Mouse (Mus musculus): ENCODE results near the gene Gm12216. TPM values are rescaled to one million over a fixed set of nuclear protein-coding genes. Genes with fewer than 3 reads are reported as not detected.

Gene Gm12216
- polyA plus RNA-seq, 1 experiment from 2014 or later, result 2.0 TPM

DNA sequence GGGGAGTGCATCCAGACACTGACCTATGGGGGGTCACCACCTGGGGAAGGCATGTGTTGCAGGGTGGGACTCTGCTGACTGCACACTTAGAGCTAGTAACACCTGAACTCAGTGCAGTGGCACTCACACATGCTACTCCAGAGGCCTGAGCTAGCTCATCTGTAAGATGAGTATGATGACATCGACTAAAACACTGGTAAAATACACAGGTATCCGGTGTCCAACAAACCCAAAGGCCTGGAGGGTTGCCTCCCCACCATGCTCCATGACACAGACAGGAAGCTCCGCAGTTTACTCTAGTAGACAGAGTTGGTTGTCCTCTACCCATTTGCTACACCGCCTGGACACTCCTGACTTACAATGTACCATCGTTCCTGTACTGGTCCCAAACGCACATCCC, 39.5 kb downstream of the Gm12216 start:
- no peak overlapping the region for H3K27ac ChIP-seq (ENCODE audit: low read length)
- no peak overlapping the region for H3K4me3 ChIP-seq (replicated peaks; ENCODE audit: low read length)
- 0 out of 2 replicates have a peak, but pooled peaks cover 3% of the 10 kb centered on the region for H3K4me1 ChIP-seq (ENCODE audit: control insufficient read depth, insufficient read depth, low read length)
- H3K9ac ChIP-seq (ENCODE audit: low read length), result no peak overlapping the region
- 90% methylated on average over 6 of the region's 6 CpGs for WGBS
- no peaks in the 10 kb centered on the region for H3K9me3 ChIP-seq (replicated peaks; ENCODE audit: control insufficient read depth, low read length)
- no peaks in the 10 kb centered on the region for H3K36me3 ChIP-seq (ENCODE audit: control insufficient read depth, insufficient read depth, low read length)
- no peak for ATAC-seq (ENCODE audit: insufficient read depth, low FRiP score)
- H3K27me3 ChIP-seq (ENCODE audit: control insufficient read depth, insufficient read depth, low read length), result no peaks in the 10 kb centered on the region
- no peak overlapping the region for H3K4me2 ChIP-seq (ENCODE audit: low read depth, low read length)

DNA sequence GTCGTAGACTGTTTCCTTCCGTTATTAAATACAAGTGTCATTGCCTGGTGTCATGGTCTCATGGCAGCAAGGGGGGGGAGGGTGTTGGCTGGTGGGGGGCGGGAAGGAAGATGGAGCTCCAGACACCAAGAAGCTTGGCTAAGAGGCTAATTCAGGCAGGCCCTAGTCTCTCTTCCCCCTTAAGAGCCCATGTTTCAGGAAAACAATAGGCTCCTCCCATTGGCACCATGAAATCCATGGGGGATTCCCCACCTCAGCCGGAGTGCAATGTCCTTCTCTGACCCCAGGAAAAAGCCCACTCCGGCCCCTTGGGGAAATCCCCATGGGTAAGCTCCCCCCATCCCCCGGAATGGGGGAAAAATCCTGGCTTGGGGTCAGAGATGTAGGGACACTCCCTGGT, 40.3 kb downstream of the Gm12216 start:
- no peaks in the 10 kb centered on the region for H3K9me3 ChIP-seq (replicated peaks; ENCODE audit: control insufficient read depth, low read length)
- no peak for ATAC-seq (ENCODE audit: insufficient read depth, low FRiP score)
- H3K4me1 ChIP-seq (ENCODE audit: control insufficient read depth, insufficient read depth, low read length), result 0 out of 2 replicates have a peak, but pooled peaks cover 3% of the 10 kb centered on the region
- H3K36me3 ChIP-seq (ENCODE audit: control insufficient read depth, insufficient read depth, low read length), result no peaks in the 10 kb centered on the region
- no peak overlapping the region for H3K27ac ChIP-seq (ENCODE audit: low read length)
- no peak overlapping the region for H3K9ac ChIP-seq (ENCODE audit: low read length)
- 56% methylated on average over 6 of the region's 6 CpGs for WGBS
- no peak overlapping the region for H3K4me2 ChIP-seq (ENCODE audit: low read depth, low read length)
- no peaks in the 10 kb centered on the region for H3K27me3 ChIP-seq (ENCODE audit: control insufficient read depth, insufficient read depth, low read length)
- H3K4me3 ChIP-seq (replicated peaks; ENCODE audit: low read length), result no peak overlapping the region

DNA sequence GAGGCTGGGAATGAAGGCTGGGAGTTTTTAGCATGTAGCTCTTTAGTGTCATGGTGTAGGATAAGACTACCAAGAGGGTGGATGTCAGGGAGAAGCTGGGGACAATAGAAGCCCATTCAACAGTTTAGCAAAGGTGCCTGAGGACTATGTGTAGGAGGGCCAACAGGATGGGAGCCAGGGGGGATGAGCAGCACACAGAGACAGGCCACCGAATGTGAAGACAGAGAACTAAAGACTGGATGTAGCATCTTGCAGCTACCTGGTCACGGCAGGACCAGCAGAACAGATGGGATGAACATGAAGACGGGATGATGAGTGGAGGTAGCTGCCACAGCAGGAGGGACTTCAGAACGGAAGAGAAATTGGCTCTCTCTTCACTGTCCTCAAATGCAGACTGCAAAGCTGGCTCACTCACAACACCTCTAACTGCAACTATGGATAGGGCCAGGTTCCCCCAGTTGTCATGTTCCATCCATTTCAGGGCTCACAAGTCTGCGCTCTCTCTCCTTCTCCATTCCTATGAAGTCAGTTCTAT, 42.1 kb downstream of the Gm12216 start:
- Histone ChIP-seq H3K4me2 (ENCODE audit: low read depth, low read length) (no peak overlapping the region), H3K4me3 (replicated peaks; ENCODE audit: low read length) (no peak overlapping the region), H3K27ac (ENCODE audit: low read length) (no peak overlapping the region), H3K36me3 (ENCODE audit: control insufficient read depth, insufficient read depth, low read length) (no peaks in the 10 kb centered on the region), H3K4me1 (ENCODE audit: control insufficient read depth, insufficient read depth, low read length) (no peaks in the 10 kb centered on the region), H3K9ac (ENCODE audit: low read length) (no peak overlapping the region), H3K27me3 (ENCODE audit: control insufficient read depth, insufficient read depth, low read length) (no peaks in the 10 kb centered on the region), H3K9me3 (replicated peaks; ENCODE audit: control insufficient read depth, low read length) (no peaks in the 10 kb centered on the region)
- ATAC-seq (ENCODE audit: insufficient read depth, low FRiP score), result no peak
- WGBS, result 90% methylated on average over 5 of the region's 5 CpGs

DNA sequence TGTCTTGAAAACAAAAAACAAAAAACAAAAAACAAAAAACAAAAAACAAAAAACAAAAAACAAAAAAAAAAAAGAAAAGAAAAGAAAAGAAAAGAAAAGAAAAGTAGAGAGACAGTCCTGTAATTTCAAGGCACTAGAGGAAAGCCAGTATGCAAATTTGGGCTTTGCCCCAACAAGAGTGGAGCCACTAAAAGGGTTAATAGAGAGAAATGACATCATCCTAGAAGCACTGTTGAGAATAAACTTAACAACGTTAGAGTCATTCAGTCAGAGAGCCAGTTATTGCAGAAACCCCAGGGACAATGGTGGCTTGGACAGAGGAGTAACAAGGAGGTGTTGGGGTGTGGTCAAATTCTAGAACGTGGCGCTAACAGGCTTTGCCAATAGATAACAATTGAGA, 44.2 kb downstream of the Gm12216 start:
- H3K27ac ChIP-seq (ENCODE audit: low read length), result no peak overlapping the region
- ATAC-seq (ENCODE audit: insufficient read depth, low FRiP score), result no peak
- WGBS, result 51% methylated on average over 3 of the region's 3 CpGs
- H3K9me3 ChIP-seq (replicated peaks; ENCODE audit: control insufficient read depth, low read length), result no peaks in the 10 kb centered on the region
- no peak overlapping the region for H3K9ac ChIP-seq (ENCODE audit: low read length)
- H3K27me3 ChIP-seq (ENCODE audit: control insufficient read depth, insufficient read depth, low read length), result no peaks in the 10 kb centered on the region
- no peak overlapping the region for H3K4me2 ChIP-seq (ENCODE audit: low read depth, low read length)
- no peaks in the 10 kb centered on the region for H3K36me3 ChIP-seq (ENCODE audit: control insufficient read depth, insufficient read depth, low read length)
- H3K4me3 ChIP-seq (replicated peaks; ENCODE audit: low read length), result no peak overlapping the region
- H3K4me1 ChIP-seq (ENCODE audit: control insufficient read depth, insufficient read depth, low read length), result no peaks in the 10 kb centered on the region

DNA sequence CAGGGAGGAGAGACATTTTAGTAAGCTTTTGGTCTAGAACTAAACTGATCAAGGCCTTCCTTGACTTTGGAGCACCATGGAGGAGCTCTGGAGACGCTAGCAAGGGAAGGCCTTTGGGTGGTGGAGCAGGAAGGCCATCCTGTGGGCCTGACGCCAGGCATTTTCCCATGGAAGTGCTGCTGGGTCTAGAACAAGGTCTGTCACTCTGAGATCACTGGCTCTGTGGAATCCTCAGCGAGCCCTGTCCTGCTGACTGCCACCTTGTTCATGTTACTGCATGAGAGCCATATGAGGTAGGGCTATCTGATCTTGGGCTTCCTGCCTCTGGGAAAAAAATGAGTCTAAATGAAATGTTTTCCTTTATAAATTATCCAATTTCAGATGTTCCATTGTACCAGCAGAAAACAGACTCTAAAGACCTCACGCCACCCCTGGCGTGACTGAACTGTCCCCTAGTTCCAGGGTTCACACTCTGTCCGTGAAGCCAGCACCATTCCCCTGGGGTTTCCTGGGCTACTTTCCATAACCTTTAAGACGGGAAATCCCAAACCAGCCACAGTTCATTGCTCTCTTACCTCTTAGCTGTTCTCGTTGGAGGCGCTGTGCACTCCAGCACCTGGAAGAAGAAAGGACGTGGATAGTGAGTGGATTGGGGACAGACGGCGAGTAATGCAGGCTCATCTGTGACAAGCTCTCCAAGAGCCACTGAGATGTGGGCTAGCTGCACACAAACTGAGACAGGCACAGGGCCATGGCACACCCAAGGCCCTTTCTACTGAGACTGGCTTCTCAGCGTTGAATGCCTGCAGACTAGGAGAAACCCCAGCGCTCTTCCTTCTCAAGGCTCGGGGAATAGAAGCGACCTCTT, 45.8 kb downstream of the Gm12216 start:
- H3K27ac ChIP-seq (ENCODE audit: low read length), result no peak overlapping the region
- 81% methylated on average over 16 of the region's 16 CpGs for WGBS
- no peak overlapping the region for H3K4me2 ChIP-seq (ENCODE audit: low read depth, low read length)
- H3K4me1 ChIP-seq (ENCODE audit: control insufficient read depth, insufficient read depth, low read length), result no peaks in the 10 kb centered on the region
- H3K4me3 ChIP-seq (replicated peaks; ENCODE audit: low read length), result no peak overlapping the region
- no peak overlapping the region for H3K9ac ChIP-seq (ENCODE audit: low read length)
- H3K9me3 ChIP-seq (replicated peaks; ENCODE audit: control insufficient read depth, low read length), result no peaks in the 10 kb centered on the region
- H3K27me3 ChIP-seq (ENCODE audit: control insufficient read depth, insufficient read depth, low read length), result no peaks in the 10 kb centered on the region
- no peaks in the 10 kb centered on the region for H3K36me3 ChIP-seq (ENCODE audit: control insufficient read depth, insufficient read depth, low read length)
- ATAC-seq (ENCODE audit: insufficient read depth, low FRiP score), result no peak

DNA sequence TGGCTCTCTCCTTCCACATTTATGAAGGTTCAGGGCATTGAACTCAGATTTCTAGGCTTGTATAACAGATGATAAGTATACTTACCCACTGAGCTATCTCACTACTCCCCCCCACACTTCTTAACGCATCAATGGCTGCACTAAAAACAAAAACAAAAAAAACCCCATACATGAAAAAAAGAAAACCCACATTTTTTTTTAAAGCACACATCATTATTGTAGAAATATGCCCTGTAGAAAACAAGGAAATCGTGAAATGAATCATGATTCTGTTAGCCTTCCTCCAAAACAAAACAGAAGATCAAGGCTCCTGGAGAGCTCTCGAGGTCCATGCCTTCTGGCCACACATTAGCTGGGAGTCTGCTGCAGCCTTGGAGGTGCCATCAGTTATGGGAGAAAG, 47.7 kb downstream of the Gm12216 start:
- H3K9ac ChIP-seq (ENCODE audit: low read length), result no peak overlapping the region
- H3K27me3 ChIP-seq (ENCODE audit: control insufficient read depth, insufficient read depth, low read length), result no peaks in the 10 kb centered on the region
- no peaks in the 10 kb centered on the region for H3K9me3 ChIP-seq (replicated peaks; ENCODE audit: control insufficient read depth, low read length)
- no peak for ATAC-seq (ENCODE audit: insufficient read depth, low FRiP score)
- no peak overlapping the region for H3K27ac ChIP-seq (ENCODE audit: low read length)
- no peaks in the 10 kb centered on the region for H3K36me3 ChIP-seq (ENCODE audit: control insufficient read depth, insufficient read depth, low read length)
- no peak overlapping the region for H3K4me2 ChIP-seq (ENCODE audit: low read depth, low read length)
- WGBS, result 78% methylated on average over 3 of the region's 3 CpGs
- no peak overlapping the region for H3K4me3 ChIP-seq (replicated peaks; ENCODE audit: low read length)
- H3K4me1 ChIP-seq (ENCODE audit: control insufficient read depth, insufficient read depth, low read length), result no peaks in the 10 kb centered on the region

DNA sequence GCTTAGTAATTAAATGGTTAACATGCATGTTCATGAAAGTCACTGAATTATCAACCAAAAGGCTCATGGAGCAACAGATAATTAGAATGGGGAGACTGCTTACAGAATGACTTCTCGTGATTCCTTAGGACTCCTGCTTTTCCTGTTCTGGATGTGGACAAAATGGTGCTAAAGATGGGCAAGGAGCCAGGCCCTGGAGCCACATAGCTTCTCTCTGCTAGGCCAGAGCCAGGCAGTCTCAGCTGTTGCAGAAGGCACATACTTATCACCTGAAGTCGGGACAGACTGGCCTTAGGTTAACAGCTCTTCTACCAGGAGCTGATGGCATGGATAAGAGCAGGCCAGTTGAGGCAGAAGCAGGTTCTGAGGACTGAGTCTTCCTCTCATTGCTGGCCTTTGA, 48.3 kb downstream of the Gm12216 start:
- H3K4me1 ChIP-seq (ENCODE audit: control insufficient read depth, insufficient read depth, low read length), result 0 out of 2 replicates have a peak, but pooled peaks cover 2% of the 10 kb centered on the region
- H3K9me3 ChIP-seq (replicated peaks; ENCODE audit: control insufficient read depth, low read length), result no peaks in the 10 kb centered on the region
- H3K9ac ChIP-seq (ENCODE audit: low read length), result no peak overlapping the region
- H3K4me2 ChIP-seq (ENCODE audit: low read depth, low read length), result no peak overlapping the region
- no peaks in the 10 kb centered on the region for H3K36me3 ChIP-seq (ENCODE audit: control insufficient read depth, insufficient read depth, low read length)
- H3K27me3 ChIP-seq (ENCODE audit: control insufficient read depth, insufficient read depth, low read length), result no peaks in the 10 kb centered on the region
- H3K27ac ChIP-seq (ENCODE audit: low read length), result no peak overlapping the region
- no peak overlapping the region for H3K4me3 ChIP-seq (replicated peaks; ENCODE audit: low read length)
- ATAC-seq (ENCODE audit: insufficient read depth, low FRiP score), result no peak
- 53% methylated on average over 2 of the region's 2 CpGs for WGBS

DNA sequence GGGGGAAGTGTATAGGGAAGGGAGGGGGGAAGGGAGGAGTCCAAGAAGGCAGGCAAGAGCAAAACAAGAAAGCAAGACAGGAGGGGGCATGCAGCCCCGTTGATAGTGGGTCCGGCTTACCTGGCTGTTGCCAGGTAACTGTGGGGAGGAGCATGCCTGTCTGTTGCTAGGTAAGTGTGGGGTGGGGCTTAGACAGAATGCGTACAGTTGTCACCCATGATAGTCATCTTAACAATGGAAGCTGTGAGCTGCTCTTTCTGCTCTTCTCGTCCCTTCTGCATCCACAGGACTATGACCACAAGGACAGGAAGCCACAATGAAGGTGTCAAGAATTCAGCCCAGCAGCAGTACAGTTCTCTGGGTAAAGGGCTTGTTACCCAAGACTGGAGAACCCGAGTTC, 48.9 kb downstream of the Gm12216 start:
- H3K36me3 ChIP-seq (ENCODE audit: control insufficient read depth, insufficient read depth, low read length), result no peaks in the 10 kb centered on the region
- H3K9me3 ChIP-seq (replicated peaks; ENCODE audit: control insufficient read depth, low read length), result no peaks in the 10 kb centered on the region
- ATAC-seq (ENCODE audit: insufficient read depth, low FRiP score), result no peak; the same call in 1 of the 2 replicates
- no peaks in the 10 kb centered on the region for H3K27me3 ChIP-seq (ENCODE audit: control insufficient read depth, insufficient read depth, low read length)
- no peak overlapping the region for H3K4me2 ChIP-seq (ENCODE audit: low read depth, low read length)
- H3K9ac ChIP-seq (ENCODE audit: low read length), result no peak overlapping the region
- H3K4me3 ChIP-seq (replicated peaks; ENCODE audit: low read length), result no peak overlapping the region
- H3K27ac ChIP-seq (ENCODE audit: low read length), result no peak overlapping the region
- H3K4me1 ChIP-seq (ENCODE audit: control insufficient read depth, insufficient read depth, low read length), result 0 out of 2 replicates have a peak, but pooled peaks cover 3% of the 10 kb centered on the region
- WGBS, result 58% methylated on average over 5 of the region's 5 CpGs

DNA sequence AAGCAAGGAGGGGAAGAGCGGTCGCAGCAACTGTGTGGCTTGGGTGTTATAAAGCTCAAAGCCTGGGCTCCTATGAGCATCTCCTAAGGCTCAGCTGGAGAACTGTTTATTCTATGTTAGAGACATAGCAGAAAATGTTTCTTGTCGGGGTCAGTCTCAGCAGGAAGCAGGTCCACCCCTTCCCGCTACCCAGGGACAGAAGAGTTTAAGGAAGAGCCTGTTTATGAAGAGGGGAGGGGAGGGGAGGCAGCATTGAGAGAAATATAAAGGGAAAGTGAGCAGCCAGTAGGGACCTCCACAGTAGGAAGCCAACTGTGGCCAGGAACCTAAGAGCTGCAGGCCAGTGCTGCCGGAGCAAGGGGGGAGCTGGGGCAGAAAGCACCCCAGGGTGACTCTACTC, 49.7 kb downstream of the Gm12216 start:
- WGBS, result 34% methylated on average over 5 of the region's 5 CpGs
- 0 out of 2 replicates have a peak, but pooled peaks have one; percentile 23 for ATAC-seq (ENCODE audit: insufficient read depth, low FRiP score)
- H3K27me3 ChIP-seq (ENCODE audit: control insufficient read depth, insufficient read depth, low read length), result no peaks in the 10 kb centered on the region
- no peaks in the 10 kb centered on the region for H3K36me3 ChIP-seq (ENCODE audit: control insufficient read depth, insufficient read depth, low read length)
- no peak overlapping the region for H3K9ac ChIP-seq (ENCODE audit: low read length)
- H3K4me1 ChIP-seq (ENCODE audit: control insufficient read depth, insufficient read depth, low read length), result 0 out of 2 replicates have a peak, but pooled peaks cover 3% of the 10 kb centered on the region
- H3K4me2 ChIP-seq (ENCODE audit: low read depth, low read length), result no peak overlapping the region
- H3K9me3 ChIP-seq (replicated peaks; ENCODE audit: control insufficient read depth, low read length), result no peaks in the 10 kb centered on the region
- H3K27ac ChIP-seq (ENCODE audit: low read length), result peak overlapping the region; percentile 57; the same call in 1 of the 2 replicates
- no peak overlapping the region for H3K4me3 ChIP-seq (replicated peaks; ENCODE audit: low read length)
